Mouse (Mus musculus): Measurements from ENCODE around the gene Serf2.
"Not testable (repeated sequence)": the region's sequence is repeated elsewhere in the genome, so short reads cannot be mapped to it uniquely, and the experiment has no call there.

Serf2 gene

DNA sequence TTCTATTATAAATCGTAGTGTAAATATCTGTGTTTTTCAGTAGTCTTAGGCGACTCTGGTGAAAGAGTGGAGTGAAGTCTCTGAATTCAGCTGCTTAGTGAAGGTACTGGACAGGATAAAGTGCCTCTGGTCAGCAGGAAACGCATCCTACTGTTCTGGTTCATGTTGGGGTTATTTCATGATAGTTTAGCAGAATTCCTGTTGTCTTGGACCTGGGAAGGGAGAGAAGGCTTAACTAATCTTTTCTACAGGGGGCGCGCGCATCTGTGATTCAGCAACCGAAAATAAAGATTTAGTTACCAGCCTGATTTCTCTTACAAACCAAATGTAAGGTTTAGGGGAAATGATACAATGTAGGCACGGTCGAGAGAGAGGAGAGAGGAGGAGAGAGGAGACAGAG, 859 bp upstream of the Serf2 start:
- DNase-seq = peak in 1 of 2 experiments; percentile 16

DNA sequence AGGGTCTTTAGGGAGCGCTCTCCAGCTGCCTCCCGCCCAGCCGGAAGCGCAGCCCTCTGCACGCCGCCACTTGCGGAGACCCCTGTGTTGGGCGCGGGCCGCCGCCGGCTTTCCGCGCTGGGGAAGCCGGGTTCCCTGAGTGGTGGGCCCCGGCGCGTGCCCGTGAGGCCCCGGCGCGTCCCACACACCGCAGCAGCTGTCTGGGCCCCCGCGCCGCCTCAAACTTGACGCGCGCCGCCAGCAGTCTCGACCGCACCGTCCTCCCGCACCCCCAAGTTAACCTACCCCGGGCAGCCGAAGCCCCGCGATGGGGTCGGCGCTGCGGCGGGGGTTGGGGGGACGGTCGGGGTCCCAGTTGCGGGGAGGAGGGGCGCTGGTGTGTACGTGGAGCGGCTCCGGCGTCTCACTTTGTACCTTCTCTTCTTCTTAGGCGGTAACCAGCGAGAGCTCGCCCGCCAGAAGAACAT, 583 bp downstream of the Serf2 start:
- no peak for DNase-seq

DNA sequence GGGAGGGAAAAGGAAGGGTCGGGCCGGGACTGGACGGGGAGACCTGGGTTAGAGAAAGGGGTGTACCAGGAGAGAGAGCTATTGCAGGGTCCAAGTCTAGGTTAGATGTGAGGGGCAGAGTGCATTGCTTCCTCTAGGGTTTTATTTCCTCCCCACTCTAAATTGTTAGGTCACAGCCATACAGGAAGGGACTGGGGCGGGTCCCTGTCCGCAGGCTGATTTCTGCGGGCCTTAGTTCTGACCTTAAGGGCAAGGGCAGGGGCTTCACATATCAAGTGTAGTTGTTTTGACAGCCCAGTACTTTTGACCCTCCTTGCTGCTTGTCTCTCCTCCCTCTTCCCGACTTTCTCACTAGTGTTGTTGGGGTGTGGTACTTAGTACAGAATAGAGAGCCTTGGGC, 1.1 kb downstream of the Serf2 start:
- no peak for DNase-seq

DNA sequence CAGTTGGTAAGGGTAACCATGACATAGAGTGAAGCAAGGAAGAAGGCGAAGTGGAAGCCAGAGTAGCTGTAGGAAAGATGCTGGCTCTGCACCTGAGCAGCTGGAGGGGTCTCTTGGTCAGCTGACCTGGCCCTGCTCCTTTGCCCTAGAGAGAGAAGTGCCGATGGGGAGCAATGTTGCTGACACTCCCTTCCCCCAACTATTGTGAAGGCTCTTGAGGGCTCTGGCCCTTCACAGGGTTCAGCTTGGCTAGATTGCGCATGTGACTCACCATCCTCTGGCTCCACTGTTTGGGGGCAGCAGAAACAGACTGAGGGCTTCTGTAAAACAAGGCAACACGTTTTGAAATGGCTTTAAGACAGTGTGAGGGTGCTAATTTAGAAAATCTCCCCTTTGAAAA, 3.4 kb downstream of the Serf2 start:
- DNase-seq = no peak

DNA sequence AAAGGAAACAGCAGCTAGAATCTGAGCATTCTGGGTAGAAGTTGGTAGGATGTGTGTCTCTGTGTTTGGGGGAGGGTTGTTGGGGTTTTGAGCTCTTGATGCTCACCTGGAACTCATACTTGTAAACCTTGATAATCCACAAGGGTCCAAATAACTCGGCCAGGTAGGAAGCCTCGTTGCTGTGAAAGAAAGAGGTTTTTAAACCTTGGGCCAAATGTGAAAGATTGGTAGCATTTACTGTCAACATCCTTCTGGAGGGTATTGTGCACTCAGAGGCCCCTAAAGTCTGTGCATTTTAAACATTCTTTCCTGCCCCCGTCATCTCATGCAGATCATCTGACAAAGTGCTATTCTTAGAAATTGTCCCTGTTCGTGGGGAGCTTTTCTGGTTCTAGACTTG, 4.0 kb downstream of the Serf2 start, which contains the start of gene Hypk:
Gene Hypk (plus strand): TSS at position 301 of the 400 bp plus-strand sequence.
- DNase-seq = no peak

DNA sequence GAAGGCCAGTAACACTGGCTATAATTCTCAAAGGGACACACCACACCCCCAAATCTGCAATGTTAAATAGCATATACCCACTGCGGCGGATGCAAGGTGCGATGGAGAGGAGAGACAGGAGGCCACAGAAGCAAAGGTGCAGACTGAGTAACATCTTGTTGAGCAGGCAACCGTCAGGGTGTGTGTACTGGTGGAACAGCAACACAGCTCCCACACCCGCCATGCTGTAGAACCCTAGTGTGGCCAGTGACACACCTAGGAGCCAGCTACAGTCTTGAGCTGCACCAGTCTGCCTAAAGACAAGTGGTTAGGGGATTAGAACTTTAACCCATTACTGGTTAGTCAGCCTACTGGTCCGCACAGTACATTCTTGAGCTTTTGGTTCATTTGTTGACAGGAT, 4.9 kb downstream of the Serf2 start:
- DNase-seq = no peak

- DNase-seq = no peak
These were observed 6.5 kb downstream of the Serf2 start for GRCm38 (mm10) chr2:121455534-121455933.

DNA sequence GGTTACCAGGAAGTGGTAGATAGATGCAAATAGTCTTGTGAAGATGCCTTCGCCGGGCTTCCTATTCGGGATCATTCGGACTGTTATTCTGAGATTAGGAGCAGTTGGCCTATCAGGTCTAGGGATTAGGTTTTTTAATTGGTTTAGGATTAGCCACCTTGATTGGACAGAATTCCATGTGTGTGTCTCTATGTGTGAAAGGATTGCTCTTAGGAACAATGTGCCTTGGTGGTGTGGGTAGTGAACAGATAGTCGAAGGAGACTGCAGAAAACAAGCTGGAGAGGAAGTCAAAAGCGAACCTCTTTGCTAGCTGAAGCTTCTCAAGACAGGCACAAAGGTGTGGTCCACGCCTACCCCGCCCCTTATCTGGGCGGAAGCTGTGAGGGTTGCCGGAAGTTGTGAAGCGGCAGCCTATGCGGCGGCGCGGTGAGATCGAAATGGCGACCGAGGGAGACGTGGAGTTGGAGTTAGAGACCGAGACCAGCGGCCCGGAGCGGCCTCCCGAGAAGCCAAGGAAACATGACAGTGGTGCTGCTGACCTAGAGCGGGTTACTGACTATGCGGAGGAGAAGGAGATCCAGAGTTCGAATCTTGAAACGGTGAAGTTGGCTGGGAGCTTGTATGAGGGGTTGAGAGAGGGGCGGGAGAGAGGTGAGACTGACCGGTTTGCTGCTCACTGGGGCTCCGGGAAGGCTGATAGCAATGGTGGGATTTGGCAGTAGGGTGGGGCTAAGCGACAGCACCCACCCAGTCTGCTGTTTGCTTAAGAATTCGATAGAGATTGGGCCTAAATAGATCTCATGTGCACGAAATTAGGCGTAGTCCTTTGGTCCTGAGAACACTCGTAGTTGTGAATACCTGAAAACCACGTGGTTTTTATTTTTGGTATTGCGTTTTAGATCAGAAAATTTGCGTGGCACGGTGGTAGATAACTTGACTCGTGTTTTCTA, 8.0 kb downstream of the Serf2 start, which contains the start of gene Serinc4:
Gene Serinc4 (minus strand): TSS at position 90 of the 951 bp plus-strand sequence.
- peak; percentile 75 to 77 for DNase-seq

- DNase-seq = no peak
These were observed 11.1 kb downstream of the Serf2 start for GRCm38 (mm10) chr2:121460071-121460470.

- not testable (repeated sequence) for DNase-seq
These were observed 20.0 kb downstream of the Serf2 start for GRCm38 (mm10) chr2:121468982-121469381.

DNA sequence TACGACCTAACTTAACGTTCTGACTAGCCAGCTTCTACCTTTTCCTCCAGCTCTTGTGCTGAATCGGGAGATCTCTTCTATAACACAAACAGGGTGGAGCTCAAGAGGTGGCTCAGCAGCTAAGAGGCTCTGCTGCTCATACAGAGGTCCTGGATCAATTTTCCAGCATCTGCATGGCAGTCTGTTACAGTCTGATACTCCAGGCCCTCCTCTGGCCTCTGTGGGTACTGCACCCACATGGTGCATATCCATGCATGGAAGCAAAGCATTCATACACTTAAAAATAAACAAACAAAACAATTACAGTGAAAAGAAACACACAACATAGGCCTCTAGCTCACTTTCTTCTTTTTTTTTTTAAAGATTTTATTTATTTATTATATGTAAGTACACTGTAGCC, 23.8 kb downstream of the Serf2 start:
- not testable (repeated sequence) for DNase-seq

- peak; percentile 80 to 83 for DNase-seq
These were observed 24.5 kb downstream of the Serf2 start, which contains the start of gene Mfap1b for GRCm38 (mm10) chr2:121473301-121474179. TSS of gene Mfap1b (minus strand) at chr2:121474067.

DNA sequence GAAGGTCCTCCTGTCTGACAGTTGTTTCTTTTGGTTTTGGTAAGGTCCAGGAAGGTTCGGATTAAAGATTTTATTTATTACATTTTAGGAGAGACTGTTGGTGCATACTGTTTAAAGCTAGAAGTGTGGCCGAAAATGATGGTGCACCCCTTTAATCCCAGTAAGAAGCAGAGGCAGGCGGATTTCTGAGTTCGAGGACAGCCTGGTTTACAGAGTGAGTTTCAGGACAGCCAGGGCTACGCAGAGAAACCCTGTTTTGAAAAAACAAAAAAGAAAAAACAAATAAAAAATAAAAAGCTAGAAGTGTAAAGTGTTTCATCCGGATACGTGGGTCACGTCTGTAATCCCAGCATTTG, 25.2 kb downstream of the Serf2 start:
- DNase-seq = peak in 1 of 2 experiments; percentile 15

GRCm38 (mm10) chr2:121475306-121475705, 26.3 kb downstream of the Serf2 start:
- not testable (repeated sequence) for DNase-seq

- no peak for DNase-seq
These were observed 28.7 kb downstream of the Serf2 start for GRCm38 (mm10) chr2:121477491-121478266.

DNA sequence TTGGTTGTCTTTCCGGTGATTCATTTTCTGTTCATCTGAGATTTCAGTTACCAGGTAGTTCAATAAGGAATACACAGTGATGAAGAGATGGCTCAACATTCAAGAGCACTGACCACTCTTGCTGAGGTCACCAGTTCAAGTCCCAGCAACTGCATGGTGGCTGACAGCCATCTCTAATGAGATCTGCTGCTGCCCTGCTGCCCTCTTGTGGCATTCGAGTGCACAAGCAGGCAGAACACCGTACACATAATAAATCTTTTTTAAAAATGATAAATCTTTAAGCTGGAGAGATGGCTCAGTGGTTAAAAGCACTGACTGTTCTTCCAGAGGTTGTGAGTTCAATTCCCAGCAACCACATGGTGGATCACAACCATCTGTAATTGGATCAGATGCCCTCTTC, 31.5 kb downstream of the Serf2 start:
- no peak for DNase-seq

DNA sequence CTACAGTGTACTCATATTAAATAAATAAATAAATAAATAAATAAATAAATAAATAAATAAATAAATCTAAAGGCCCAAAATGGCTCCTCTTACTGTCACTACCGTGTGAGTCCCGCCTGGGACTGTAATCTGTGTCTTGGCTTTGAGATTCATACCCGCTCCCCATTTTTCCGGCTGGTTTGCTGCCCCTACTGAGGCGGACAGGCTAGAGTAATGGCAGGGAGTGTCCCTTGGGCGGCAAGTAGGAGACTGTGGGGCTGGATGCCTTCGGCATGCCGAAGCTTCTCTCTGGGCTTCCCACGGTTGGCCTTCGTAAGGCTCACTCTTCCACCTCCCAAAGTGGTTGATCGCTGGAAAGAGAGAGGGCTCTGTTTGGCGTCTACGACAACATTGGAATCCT, 31.9 kb downstream of the Serf2 start:
- DNase-seq = not testable (repeated sequence)

DNA sequence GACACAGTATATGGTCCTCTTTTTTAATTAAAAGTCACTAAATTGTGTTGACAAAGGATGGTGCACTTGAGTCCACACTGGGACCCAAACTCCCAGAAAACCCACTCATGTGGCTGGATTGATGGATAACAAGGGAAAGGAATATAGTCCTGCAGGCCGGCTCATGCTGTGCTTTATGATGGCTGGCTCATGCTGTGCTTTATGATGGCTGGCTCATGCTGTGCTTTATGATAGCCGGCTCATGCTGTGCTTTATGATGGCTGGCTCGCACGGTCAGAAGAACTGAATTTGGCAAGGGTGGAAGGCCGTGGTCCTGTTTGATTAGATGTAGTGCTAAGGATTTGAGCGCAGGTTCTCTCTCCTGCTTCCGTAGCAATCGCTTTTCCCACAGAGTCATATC, 34.6 kb downstream of the Serf2 start:
- DNase-seq = no peak

DNA sequence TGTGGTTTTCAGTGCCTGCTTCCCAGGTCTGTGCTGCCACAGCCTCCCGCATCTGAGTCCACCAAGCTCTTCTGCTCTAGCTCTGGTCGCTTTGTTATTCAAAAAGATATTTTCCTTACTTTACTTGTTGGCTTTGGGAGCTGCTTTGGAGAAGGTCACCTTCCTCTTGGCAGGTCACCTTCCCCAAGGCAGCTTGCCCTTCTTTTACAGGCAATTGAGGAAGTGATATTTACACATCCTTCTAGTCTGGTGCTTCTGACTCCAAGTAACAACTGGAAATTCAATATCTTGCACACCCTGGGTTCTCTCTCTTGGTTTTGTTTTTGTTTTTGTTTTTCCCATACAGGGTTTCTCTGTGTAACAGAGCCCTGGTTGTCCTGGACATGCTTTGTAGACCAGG, 35.4 kb downstream of the Serf2 start:
- not testable (repeated sequence) for DNase-seq

DNA sequence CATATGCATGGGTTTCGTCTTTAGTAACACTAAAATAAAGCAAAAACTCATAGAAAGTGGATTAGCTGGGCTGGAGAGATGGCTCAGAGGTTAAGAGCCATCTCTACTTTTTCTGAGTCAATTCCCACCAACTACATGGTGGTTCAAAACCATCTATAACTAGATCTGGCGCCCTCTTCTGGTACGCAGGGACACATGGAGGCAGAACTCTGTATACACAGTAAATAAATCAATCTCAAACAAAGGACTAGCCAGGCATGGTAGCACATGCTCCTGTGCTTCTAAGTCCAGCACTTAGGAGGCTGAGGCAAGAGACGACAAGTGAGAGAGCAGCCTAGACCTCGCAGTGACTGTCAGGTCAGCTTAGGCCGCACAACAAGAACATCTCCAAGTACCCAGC, 52.6 kb downstream of the Serf2 start:
- not testable (repeated sequence) for DNase-seq

DNA sequence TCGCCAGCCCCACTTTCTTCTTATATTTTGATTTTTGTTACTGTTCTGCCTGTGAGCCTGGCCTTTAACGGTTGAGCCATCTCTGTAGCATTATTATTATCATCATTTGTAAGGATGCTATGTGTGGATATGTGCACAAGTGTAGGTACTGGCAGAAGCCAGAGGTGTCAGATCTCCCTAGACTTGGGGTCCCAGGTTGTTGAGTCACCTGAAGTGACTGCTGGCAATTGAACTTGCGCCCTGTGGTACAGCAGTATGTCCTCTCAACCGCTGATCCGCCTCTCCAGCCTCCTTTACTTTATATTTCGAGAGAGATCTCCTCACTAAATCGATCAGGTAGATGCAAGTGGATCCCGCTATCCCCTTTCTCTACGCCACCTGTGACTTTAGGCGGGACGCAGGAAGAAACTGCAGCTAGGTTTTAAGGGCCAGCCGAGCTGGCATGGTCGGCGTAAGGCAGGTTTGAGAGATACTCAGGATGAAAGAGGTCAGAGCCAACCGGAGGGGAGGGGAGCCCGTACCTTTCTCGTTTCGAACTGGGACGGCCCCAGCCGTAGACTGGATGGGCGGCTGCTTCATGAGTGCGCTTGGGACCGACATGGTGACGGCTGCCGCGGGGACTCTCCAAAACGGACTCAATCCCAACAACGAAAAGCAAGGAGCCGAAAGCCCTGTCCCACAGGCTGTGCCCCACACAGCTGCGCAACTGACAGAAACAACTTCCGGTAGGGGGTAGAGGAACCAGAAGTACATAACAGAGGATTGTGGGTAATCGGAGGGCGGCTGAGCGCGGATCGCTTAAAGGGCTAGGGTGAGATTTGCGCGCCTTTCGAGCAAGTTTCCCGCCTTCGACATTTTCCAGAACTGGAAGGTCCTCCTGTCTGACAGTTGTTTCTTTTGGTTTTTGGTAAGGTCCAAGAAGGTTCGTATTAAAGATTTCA, 57.2 kb downstream of the Serf2 start, which contains the start of the genes Mfap1a and Wdr76:
Gene Mfap1a (minus strand): TSS at position 724 of the 941 bp plus-strand sequence.
Gene Wdr76 (plus strand): TSS at position 782 of the 941 bp plus-strand sequence.
- DNase-seq = peak; percentile 80 to 84
